Mouse (Mus musculus) hindbrain, postnatal 0 days (tissue): Measurements from ENCODE around the gene Mfsd4a. TPM values are rescaled to one million over a fixed set of nuclear protein-coding genes. Genes with fewer than 3 reads are reported as not detected.

ENCODE experiments used
- ATAC-seq: fragments of 200-750 bp; cut with Nextera tagmentation; 2 replicates; pipeline ENCODE4 v1.8.0; 2017; ENCODE audit warnings: mild to moderate bottlenecking, moderate TSS enrichment, moderate library complexity
- DNase-seq: peaks from one replicate; pipeline ENCODE4 v3.0.0-alpha.2; 2015; ENCODE audit warnings: low spot score
- H3K27ac ChIP-seq: fragments of 300-500 bp; sonication (generic); 2 replicates; pipeline ENCODE4 v1.5.1; 2014; ENCODE audit warnings: mild to moderate bottlenecking
- H3K27me3 ChIP-seq: fragments of 300-500 bp; sonication (generic); 2 replicates; pipeline ENCODE4 v1.6.1; 2014; ENCODE audit warnings: low read length, mixed read lengths; ENCODE audit not compliant: insufficient read depth
- H3K36me3 ChIP-seq: fragments of 300-500 bp; sonication (generic); 2 replicates; pipeline ENCODE4 v1.6.1; 2014; ENCODE audit warnings: low read length, mixed read lengths; ENCODE audit not compliant: insufficient read depth
- H3K4me1 ChIP-seq: fragments of 300-500 bp; sonication (generic); 2 replicates; pipeline ENCODE4 v1.6.1; 2014; ENCODE audit warnings: antibody characterized with exemption, low read length, mixed read lengths; ENCODE audit not compliant: insufficient read depth
- H3K4me2 ChIP-seq: fragments of 300-500 bp; sonication (generic); 2 replicates; pipeline ENCODE4 v1.6.1; 2014; ENCODE audit warnings: low read depth, mild to moderate bottlenecking, low read length, moderate library complexity, mixed read lengths
- H3K4me3 ChIP-seq: fragments of 300-500 bp; sonication (generic); 2 replicates; pipeline ENCODE4 v1.5.1; 2014; ENCODE audit warnings: low read length
- H3K9ac ChIP-seq: fragments of 300-500 bp; sonication (generic); replicated peaks from 2 replicates; pipeline ENCODE4 v1.6.1; 2014; ENCODE audit warnings: mild to moderate bottlenecking, low read length, moderate library complexity, mixed read lengths
- H3K9me3 ChIP-seq: fragments of 300-500 bp; sonication (generic); 2 replicates; pipeline ENCODE4 v1.6.1; 2016; ENCODE audit warnings: low read length, mixed read lengths
- CTCF ChIP-seq: IDR thresholded peaks from 2 replicates; pipeline ENCODE4 v1.5.1; 2016; ENCODE audit warnings: antibody characterized with exemption, control low read depth, low read depth
- WGBS: fragments of 180-500 bp; shearing (Covaris S2); extraction: QIAGEN DNeasy Blood & Tissue Kit; methylation state at CpG from one replicate; pipeline ENCODE4 v1.1.7; 2014; 5-methylcytosine and 5-hydroxymethylcytosine counted together
- polyA plus RNA-seq: library from polyadenylated mRNA; unstranded; fragments of >200 nt; fragmentation: Nextera tagmentation; extraction: Ambion mirVana; gene quantifications from 2 replicates; pipeline ENCODE4 v1.2.1, GENCODE M21; 2015
- total RNA-seq: library from RNA; depleted of rRNA; stranded (reverse); fragments of >200 nt; gene quantifications from 2 replicates; pipeline ENCODE4 v1.2.3, GENCODE M21; 2014

Gene Mfsd4a
- total and polyA plus RNA-seq, 2 experiments from 2014 or later = 8.4 to 10.2 TPM

DNA sequence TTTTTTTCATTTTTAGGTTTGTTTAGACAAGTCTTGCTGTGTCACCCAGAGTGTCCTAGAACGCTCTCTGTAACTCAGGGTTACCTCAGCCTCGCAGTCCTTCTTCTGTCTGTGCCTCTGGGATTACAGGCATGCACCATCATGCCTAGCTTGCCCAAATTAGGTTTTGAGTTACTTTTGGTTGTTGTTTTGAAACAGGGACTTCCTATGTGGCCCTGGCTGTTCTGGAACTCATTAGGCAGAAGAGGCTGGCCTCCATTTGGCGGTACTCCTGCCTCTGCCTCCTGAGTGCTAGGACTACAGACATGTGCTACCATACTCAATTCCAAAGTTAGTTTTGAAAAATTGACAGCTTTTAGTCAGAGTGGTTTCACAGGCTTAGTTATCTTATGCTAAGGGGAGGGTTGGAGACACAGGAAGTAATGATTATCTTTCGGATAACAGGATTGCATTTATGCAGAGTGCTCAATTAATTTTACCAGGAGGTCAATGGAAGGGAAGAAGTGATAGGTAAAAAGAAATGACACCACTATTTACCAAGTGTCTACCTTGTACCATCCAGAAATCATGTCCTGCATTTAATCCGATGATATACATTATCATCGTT is 63.2 kb downstream of the Mfsd4a start:
- 92% methylated on average over 6 of the region's 6 CpGs for WGBS
- H3K4me2 ChIP-seq = no peak overlapping the region
- TF ChIP-seq CTCF = no peak
- DNase-seq (no peak), ATAC-seq (no peak)
- peaks cover 13% of the 10 kb centered on the region for H3K4me1 ChIP-seq
- no peak overlapping the region for H3K27ac ChIP-seq
- H3K27me3 ChIP-seq = no peaks in the 10 kb centered on the region
- no peaks in the 10 kb centered on the region for H3K36me3 ChIP-seq
- H3K9ac ChIP-seq = no peak overlapping the region
- no peak overlapping the region for H3K4me3 ChIP-seq
- no peaks in the 10 kb centered on the region for H3K9me3 ChIP-seq

DNA sequence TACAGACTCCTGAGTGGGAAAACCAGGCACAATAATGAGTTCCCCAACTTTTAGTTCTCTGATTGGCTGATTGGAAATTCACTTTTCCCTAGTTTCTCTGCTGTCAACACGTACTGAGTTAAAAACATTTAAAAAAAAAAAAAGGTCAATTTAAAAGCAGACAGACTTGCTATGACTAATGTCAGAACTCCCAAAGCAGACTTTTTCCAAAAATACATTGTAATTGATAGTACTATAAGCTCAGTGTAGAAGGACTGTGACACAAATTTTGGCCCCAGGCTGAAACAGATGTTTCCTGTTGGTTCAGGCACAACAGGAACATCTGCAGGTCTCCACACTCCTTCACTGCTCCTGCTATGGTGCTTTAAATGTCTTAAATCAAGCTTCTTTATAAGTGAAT is 64.0 kb downstream of the Mfsd4a start:
- no peaks in the 10 kb centered on the region for H3K27me3 ChIP-seq
- WGBS = 67% methylated on average over 1 of the region's 1 CpGs
- DNase-seq = no peak
- no peaks in the 10 kb centered on the region for H3K36me3 ChIP-seq
- no peaks in the 10 kb centered on the region for H3K9me3 ChIP-seq
- no peak overlapping the region for H3K4me3 ChIP-seq
- no peak overlapping the region for H3K27ac ChIP-seq
- no peak overlapping the region for H3K9ac ChIP-seq
- TF ChIP-seq CTCF = no peak
- no peak for ATAC-seq
- H3K4me1 ChIP-seq = 0 out of 2 replicates have a peak, but pooled peaks cover 4% of the 10 kb centered on the region
- no peak overlapping the region for H3K4me2 ChIP-seq

DNA sequence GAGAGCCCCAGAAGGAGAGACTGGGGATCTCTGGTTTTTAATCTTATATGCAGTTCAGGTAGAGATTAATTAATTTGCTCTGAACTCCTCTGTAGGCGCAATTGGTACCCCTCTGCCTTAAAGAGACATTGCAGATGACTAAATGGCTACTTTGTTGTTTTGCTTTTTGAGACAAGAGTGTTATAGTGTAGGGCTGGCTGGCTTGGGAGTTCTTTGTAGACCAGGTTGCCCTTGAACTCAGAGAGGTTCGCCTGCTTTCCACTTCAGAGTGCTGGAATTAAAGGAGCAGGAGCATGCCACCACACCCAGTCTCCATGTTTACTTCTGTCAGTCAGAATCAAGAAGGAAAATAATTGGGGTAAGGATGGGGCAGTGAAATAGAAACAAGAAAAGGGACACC is 64.8 kb downstream of the Mfsd4a start:
- Histone ChIP-seq H3K9me3 (no peaks in the 10 kb centered on the region), H3K4me1 (0 out of 2 replicates have a peak, but pooled peaks cover 3% of the 10 kb centered on the region), H3K4me3 (no peak overlapping the region), H3K36me3 (no peaks in the 10 kb centered on the region), H3K27me3 (no peaks in the 10 kb centered on the region), H3K9ac (no peak overlapping the region), H3K27ac (no peak overlapping the region), H3K4me2 (no peak overlapping the region)
- no peak for ATAC-seq
- TF ChIP-seq CTCF = no peak
- DNase-seq = no peak
- WGBS = 55% methylated on average over 2 of the region's 2 CpGs

DNA sequence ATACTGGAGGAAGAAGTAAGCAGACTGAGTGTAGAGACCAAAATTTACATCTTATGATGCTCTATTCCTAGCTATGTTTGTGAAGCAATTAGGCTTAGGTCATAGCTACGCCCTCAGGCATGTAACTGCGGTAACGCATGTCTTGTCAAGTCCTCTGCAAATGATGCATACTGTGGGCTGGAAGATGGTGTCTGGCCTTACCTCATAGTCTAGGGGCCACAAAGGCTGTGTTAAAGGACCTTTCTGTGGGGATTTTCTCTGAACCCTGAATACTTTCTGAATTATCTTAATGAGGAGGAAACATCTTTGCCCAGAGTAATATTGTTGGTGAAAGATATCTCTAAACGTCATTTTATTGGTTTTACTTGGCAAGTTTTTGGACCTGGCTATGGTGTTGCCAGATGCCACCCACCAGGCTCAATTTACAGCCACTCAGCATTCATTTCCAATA is 66.0 kb downstream of the Mfsd4a start:
- no peaks in the 10 kb centered on the region for H3K9me3 ChIP-seq
- TF ChIP-seq CTCF = no peak
- H3K4me2 ChIP-seq = no peak overlapping the region
- H3K4me3 ChIP-seq = no peak overlapping the region
- H3K4me1 ChIP-seq = 0 out of 2 replicates have a peak, but pooled peaks cover 3% of the 10 kb centered on the region
- no peak overlapping the region for H3K9ac ChIP-seq
- H3K27ac ChIP-seq = no peak overlapping the region
- no peaks in the 10 kb centered on the region for H3K27me3 ChIP-seq
- WGBS = 81% methylated on average over 4 of the region's 4 CpGs
- no peaks in the 10 kb centered on the region for H3K36me3 ChIP-seq
- ATAC-seq (no peak), DNase-seq (no peak)

DNA sequence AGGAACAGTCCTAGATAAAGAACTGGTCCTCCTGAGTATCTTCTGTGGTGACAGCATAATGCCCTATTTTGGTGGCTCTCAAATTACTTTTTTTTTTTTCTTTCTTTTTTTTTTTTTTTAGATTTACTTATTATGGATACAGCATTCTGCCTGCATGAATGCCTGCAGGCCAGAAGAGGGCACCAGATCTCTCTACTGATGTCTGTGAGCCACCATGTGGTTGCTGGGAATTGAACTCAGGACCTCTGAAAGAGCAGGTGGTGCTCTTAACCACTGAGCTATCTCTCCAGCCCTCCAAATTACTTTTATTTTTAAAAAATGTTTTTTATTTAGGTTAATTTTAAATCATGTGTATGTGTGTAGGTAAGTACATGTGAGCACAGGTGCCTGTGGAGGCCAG is 67.4 kb downstream of the Mfsd4a start:
- Histone ChIP-seq H3K27me3 (no peaks in the 10 kb centered on the region), H3K4me2 (no peak overlapping the region), H3K27ac (no peak overlapping the region), H3K9ac (no peak overlapping the region), H3K4me1 (no peaks in the 10 kb centered on the region), H3K9me3 (no peaks in the 10 kb centered on the region), H3K36me3 (no peaks in the 10 kb centered on the region), H3K4me3 (no peak overlapping the region)
- peak; percentile 30 for TF ChIP-seq CTCF
- DNase-seq (no peak), ATAC-seq (no peak)

DNA sequence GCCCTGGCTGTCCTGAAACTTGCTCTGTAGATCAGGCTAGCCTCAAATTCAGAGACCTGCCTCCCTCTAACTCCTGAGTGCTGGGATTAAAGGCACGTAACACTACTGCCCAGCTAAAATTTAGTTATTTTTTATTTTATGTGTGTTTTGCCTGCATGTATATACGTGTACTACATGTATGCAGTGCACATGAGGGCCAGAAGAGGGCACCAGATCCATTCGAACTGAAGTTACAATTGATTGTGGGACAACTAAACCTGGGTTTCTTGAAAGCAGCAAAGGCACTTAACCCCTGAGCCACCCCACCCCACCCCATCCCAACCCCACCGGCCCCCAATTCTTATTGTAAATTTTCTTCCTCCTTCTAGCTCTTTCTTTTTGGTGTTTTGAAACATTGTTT is 72.8 kb downstream of the Mfsd4a start:
- H3K27ac ChIP-seq = no peak overlapping the region
- WGBS = 36% methylated on average over 4 of the region's 4 CpGs

More for the DNA sequence above, 72.8 kb downstream of the Mfsd4a start:
- no peak overlapping the region for H3K4me3 ChIP-seq
- H3K4me2 ChIP-seq = no peak overlapping the region
- H3K9ac ChIP-seq = no peak overlapping the region
- peak; percentile 73 for TF ChIP-seq CTCF
- DNase-seq = peak; percentile 56
- H3K9me3 ChIP-seq = no peaks in the 10 kb centered on the region
- no peaks in the 10 kb centered on the region for H3K4me1 ChIP-seq
- no peaks in the 10 kb centered on the region for H3K36me3 ChIP-seq
- ATAC-seq = no peak
- H3K27me3 ChIP-seq = no peaks in the 10 kb centered on the region
